Mouse (Mus musculus) limb, embryonic 14.5 days (tissue): Measurements from ENCODE around the gene Pde3a. TPM values are rescaled to one million over a fixed set of nuclear protein-coding genes. Genes with fewer than 3 reads are reported as not detected.
"Not testable (repeated sequence)": the region's sequence is repeated elsewhere in the genome, so short reads cannot be mapped to it uniquely, and the experiment has no call there.

ENCODE experiments used
- ATAC-seq: fragments of 200-750 bp; cut with Nextera tagmentation; 2 replicates; pipeline ENCODE4 v1.8.0; 2017; ENCODE audit warnings: low read depth, moderate number of reproducible peaks, moderate TSS enrichment; ENCODE audit not compliant: low FRiP score
- DNase-seq: peaks from one replicate; pipeline ENCODE4 v3.0.0-alpha.2; 2015; ENCODE audit warnings: low spot score
- H3K27ac ChIP-seq: fragments of 300-500 bp; sonication (generic); replicated peaks from 2 replicates; pipeline ENCODE4 v1.5.1; 2014; ENCODE audit warnings: low read depth, mild to moderate bottlenecking, low read length, moderate library complexity, mixed read lengths
- H3K27me3 ChIP-seq: fragments of 300-500 bp; sonication (generic); 2 replicates; pipeline ENCODE4 v1.6.1; 2014; ENCODE audit warnings: low read length, mixed read lengths; ENCODE audit not compliant: control insufficient read depth, insufficient read depth
- H3K36me3 ChIP-seq: fragments of 300-500 bp; sonication (generic); 2 replicates; pipeline ENCODE4 v1.6.1; 2014; ENCODE audit warnings: mild to moderate bottlenecking, low read length, moderate library complexity, mixed read lengths; ENCODE audit not compliant: control insufficient read depth, insufficient read depth
- H3K4me1 ChIP-seq: fragments of 300-500 bp; sonication (generic); 2 replicates; pipeline ENCODE4 v1.6.1; 2014; ENCODE audit warnings: antibody characterized with exemption, low read length, mixed read lengths; ENCODE audit not compliant: control insufficient read depth, insufficient read depth
- H3K4me2 ChIP-seq: fragments of 300-500 bp; sonication (generic); replicated peaks from 2 replicates; pipeline ENCODE4 v1.6.1; 2014; ENCODE audit warnings: low read depth, mild to moderate bottlenecking, low read length, moderate library complexity; ENCODE audit not compliant: severe bottlenecking
- H3K4me3 ChIP-seq: fragments of 300-500 bp; sonication (generic); replicated peaks from 2 replicates; pipeline ENCODE4 v1.5.1; 2014; ENCODE audit warnings: low read length
- H3K9ac ChIP-seq: fragments of 300-500 bp; sonication (generic); 2 replicates; pipeline ENCODE4 v1.6.1; 2014; ENCODE audit warnings: mild to moderate bottlenecking, low read depth, low read length, moderate library complexity; ENCODE audit not compliant: severe bottlenecking
- H3K9me3 ChIP-seq: fragments of 300-500 bp; sonication (generic); 2 replicates; pipeline ENCODE4 v1.6.1; 2016; ENCODE audit warnings: low read length; ENCODE audit not compliant: control insufficient read depth
- POLR2A ChIP-seq: fragments of 200-500 bp; IDR thresholded peaks from 2 replicates; pipeline ENCODE4 v1.8.0; 2012; ENCODE audit warnings: inconsistent platforms, mild to moderate bottlenecking, moderate library complexity, borderline replicate concordance; ENCODE audit not compliant: insufficient read depth, insufficient read length; ENCODE audit errors: extremely low read depth
- WGBS: fragments of 180-500 bp; shearing (Covaris S2); extraction: QIAGEN DNeasy Blood & Tissue Kit; methylation state at CpG from one replicate; pipeline ENCODE4 v1.1.7; 2014; 5-methylcytosine and 5-hydroxymethylcytosine counted together
- polyA plus RNA-seq, 2 experiments: library from polyadenylated mRNA; depleted of rRNA in 1 of 2; stranded (reverse) in 1 of 2; unstranded in 1 of 2; fragments of >200 nt; fragmentation: Nextera tagmentation in 1 of 2; extraction: Ambion mirVana in 1 of 2; gene quantifications; 2 replicates each; pipeline versions ENCODE4 v1.2.1 to v1.2.3; 2012 to 2014

Gene Pde3a
- polyA plus RNA-seq, 2 experiments = 4.6 to 5.2 TPM

GRCm38 (mm10) chr6:141321253-141321652 lies 72.2 kb downstream of the Pde3a start:
- no peak for TF ChIP-seq POLR2A
- ATAC-seq (no peak), DNase-seq (no peak)
- Histone ChIP-seq H3K4me3 (no peak overlapping the region), H3K9me3 (no peaks in the 10 kb centered on the region), H3K4me2 (no peak overlapping the region), H3K9ac (no peak overlapping the region), H3K27ac (no peak overlapping the region), H3K4me1 (no peaks in the 10 kb centered on the region), H3K36me3 (no peaks in the 10 kb centered on the region), H3K27me3 (no peaks in the 10 kb centered on the region)
- 90% methylated on average over 3 of the region's 3 CpGs for WGBS

GRCm38 (mm10) chr6:141322961-141323360 lies 73.9 kb downstream of the Pde3a start:
- no peak for ATAC-seq
- no peak overlapping the region for H3K27ac ChIP-seq

DNA sequence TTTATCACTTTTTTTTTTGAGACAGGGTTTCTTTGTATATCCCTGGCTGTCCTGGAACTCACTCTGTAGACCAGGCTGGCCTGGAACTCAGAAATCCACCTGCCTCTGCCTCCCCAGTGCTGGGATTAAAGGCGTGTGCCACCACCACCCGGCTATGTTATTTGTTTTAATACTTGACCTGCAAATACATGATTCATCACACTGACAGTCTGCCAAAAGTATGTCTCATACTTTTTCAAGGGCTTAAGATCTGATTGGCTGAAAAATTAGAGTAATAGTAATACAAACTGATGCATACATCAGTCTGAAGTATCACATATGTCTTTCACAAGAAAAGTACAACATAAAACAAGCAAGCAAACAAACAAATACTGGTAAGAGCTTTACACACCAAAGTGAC lies 78.1 kb downstream of the Pde3a start:
- not testable (repeated sequence) for H3K27ac ChIP-seq, H3K4me2 ChIP-seq, ATAC-seq, H3K4me1 ChIP-seq, H3K36me3 ChIP-seq, H3K9me3 ChIP-seq, H3K27me3 ChIP-seq, DNase-seq, H3K4me3 ChIP-seq, H3K9ac ChIP-seq
- 97% methylated on average over 2 of the region's 2 CpGs for WGBS

More at GRCm38 (mm10) chr6:141322961-141323360, 73.9 kb downstream of the Pde3a start:
- no peaks in the 10 kb centered on the region for H3K36me3 ChIP-seq
- no peak overlapping the region for H3K4me3 ChIP-seq
- no peak overlapping the region for H3K4me2 ChIP-seq
- no peak for DNase-seq
- H3K9me3 ChIP-seq = no peaks in the 10 kb centered on the region
- no peaks in the 10 kb centered on the region for H3K4me1 ChIP-seq
- 50% methylated on average over 4 of the region's 4 CpGs for WGBS
- no peaks in the 10 kb centered on the region for H3K27me3 ChIP-seq
- no peak overlapping the region for H3K9ac ChIP-seq
- TF ChIP-seq POLR2A = no peak

DNA sequence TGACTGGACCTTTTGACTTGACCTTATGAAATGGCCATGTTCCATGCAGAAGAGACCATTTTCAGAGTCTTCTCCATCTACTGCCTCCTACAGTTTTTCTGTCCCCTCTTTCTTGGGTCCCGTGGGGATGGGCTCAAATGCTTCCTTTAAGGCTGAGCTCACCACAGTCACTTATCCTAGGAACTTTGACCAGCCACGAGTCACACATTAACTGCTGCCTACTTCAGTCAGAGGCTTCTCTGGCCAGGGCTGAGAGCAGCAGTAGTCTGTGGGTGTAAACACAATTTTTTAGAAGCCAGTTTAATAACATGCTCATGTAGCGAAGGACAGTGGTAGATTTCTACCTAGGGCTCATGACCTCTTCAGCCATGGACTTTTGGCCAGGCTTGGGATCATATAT lies 79.0 kb downstream of the Pde3a start:
- no peak for DNase-seq
- no peak for TF ChIP-seq POLR2A
- no peak overlapping the region for H3K9ac ChIP-seq
- no peaks in the 10 kb centered on the region for H3K36me3 ChIP-seq
- no peak overlapping the region for H3K4me2 ChIP-seq
- H3K9me3 ChIP-seq = no peaks in the 10 kb centered on the region
- no peak overlapping the region for H3K4me3 ChIP-seq
- no peak overlapping the region for H3K27ac ChIP-seq
- 92% methylated on average over 3 of the region's 3 CpGs for WGBS
- H3K27me3 ChIP-seq = no peaks in the 10 kb centered on the region
- ATAC-seq = no peak
- H3K4me1 ChIP-seq = no peaks in the 10 kb centered on the region

DNA sequence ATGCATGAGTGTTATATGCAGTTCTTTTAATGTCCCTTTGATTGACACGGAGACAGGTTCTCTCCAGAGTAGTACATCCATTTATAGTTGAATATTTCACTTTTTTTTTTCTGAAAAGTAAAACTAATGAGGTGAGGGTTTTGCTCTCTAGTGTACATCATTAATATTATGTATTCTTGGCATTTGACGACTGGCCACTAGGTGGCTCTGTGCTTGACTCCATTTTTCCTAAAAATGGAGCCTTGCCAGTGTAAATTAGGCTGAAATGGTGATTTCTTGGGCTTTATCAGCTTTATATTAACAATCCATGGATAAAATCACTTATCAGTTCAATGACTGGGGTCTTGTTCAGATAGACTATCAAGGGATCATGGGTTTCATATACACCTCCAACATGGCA lies 82.4 kb downstream of the Pde3a start:
- ATAC-seq = no peak
- Histone ChIP-seq H3K4me3 (no peak overlapping the region), H3K4me2 (no peak overlapping the region), H3K27ac (no peak overlapping the region), H3K36me3 (no peaks in the 10 kb centered on the region), H3K9me3 (no peaks in the 10 kb centered on the region), H3K4me1 (no peaks in the 10 kb centered on the region), H3K9ac (no peak overlapping the region), H3K27me3 (no peaks in the 10 kb centered on the region)
- 44% methylated on average over 2 of the region's 2 CpGs for WGBS
- no peak for DNase-seq
- no peak for TF ChIP-seq POLR2A

- H3K4me3 ChIP-seq = no peak overlapping the region
- H3K27me3 ChIP-seq = no peaks in the 10 kb centered on the region
- DNase-seq (no peak), ATAC-seq (no peak)
- H3K36me3 ChIP-seq = no peaks in the 10 kb centered on the region
- WGBS = 82% methylated on average over 4 of the region's 4 CpGs
- TF ChIP-seq POLR2A = no peak
- no peaks in the 10 kb centered on the region for H3K4me1 ChIP-seq
- H3K27ac ChIP-seq = no peak overlapping the region
- no peak overlapping the region for H3K9ac ChIP-seq
- H3K9me3 ChIP-seq = no peaks in the 10 kb centered on the region
- H3K4me2 ChIP-seq = no peak overlapping the region
Observed at GRCm38 (mm10) chr6:141332613-141333165, 83.6 kb downstream of the Pde3a start.
